Mouse (Mus musculus) heart, postnatal 4 days (tissue): ENCODE measurements around the gene Pik3r5. TPM values are rescaled to one million over a fixed set of nuclear protein-coding genes. Genes with fewer than 3 reads are reported as not detected.

ENCODE experiments used
- DNase-seq: peaks from one replicate; pipeline ENCODE4 v3.0.0; 2021
- total RNA-seq, 2 experiments: library from RNA; stranded (reverse); gene quantifications; 2 replicates each; pipeline ENCODE4 v1.2.3; 2021

The Pik3r5 gene
- total RNA-seq, 2 experiments from 2014 or later: 1.2 TPM

GRCm38 (mm10) chr11:68401428-68401827 lies 30.5 kb upstream of the Pik3r5 start:
- DNase-seq: no peak

- no peak for DNase-seq
Observed at GRCm38 (mm10) chr11:68404185-68404584, 27.7 kb upstream of the Pik3r5 start.

GRCm38 (mm10) chr11:68405576-68405975 lies 26.3 kb upstream of the Pik3r5 start:
- no peak for DNase-seq

GRCm38 (mm10) chr11:68407266-68407926 lies 24.5 kb upstream of the Pik3r5 start:
- no peak for DNase-seq

GRCm38 (mm10) chr11:68408127-68408526 lies 23.8 kb upstream of the Pik3r5 start:
- peak; percentile 88 for DNase-seq

GRCm38 (mm10) chr11:68417001-68417400 lies 14.9 kb upstream of the Pik3r5 start:
- no peak for DNase-seq

GRCm38 (mm10) chr11:68417831-68418230 lies 14.1 kb upstream of the Pik3r5 start:
- peak; percentile 49 for DNase-seq

GRCm38 (mm10) chr11:68425492-68426315 lies 6.2 kb upstream of the Pik3r5 start:
- DNase-seq: no peak

- DNase-seq: no peak
Observed at GRCm38 (mm10) chr11:68427083-68427570, 4.8 kb upstream of the Pik3r5 start.

- DNase-seq: no peak
Observed at GRCm38 (mm10) chr11:68430662-68431061, 1.3 kb upstream of the Pik3r5 start.

GRCm38 (mm10) chr11:68432361-68433021 lies 570 bp downstream of the Pik3r5 start:
- no peak for DNase-seq

GRCm38 (mm10) chr11:68433534-68433933 lies 1.6 kb downstream of the Pik3r5 start:
- DNase-seq: no peak

GRCm38 (mm10) chr11:68434697-68435096 lies 2.8 kb downstream of the Pik3r5 start:
- DNase-seq: no peak

GRCm38 (mm10) chr11:68435601-68436000 lies 3.7 kb downstream of the Pik3r5 start:
- no peak for DNase-seq

GRCm38 (mm10) chr11:68436376-68436775 lies 4.5 kb downstream of the Pik3r5 start:
- no peak for DNase-seq

- no peak for DNase-seq
Observed at GRCm38 (mm10) chr11:68440100-68440499, 8.2 kb downstream of the Pik3r5 start.

GRCm38 (mm10) chr11:68440965-68441364 lies 9.0 kb downstream of the Pik3r5 start:
- DNase-seq: no peak

GRCm38 (mm10) chr11:68442346-68442745 lies 10.4 kb downstream of the Pik3r5 start:
- DNase-seq: no peak

GRCm38 (mm10) chr11:68442983-68443638 lies 11.2 kb downstream of the Pik3r5 start:
- no peak for DNase-seq

GRCm38 (mm10) chr11:68445901-68446300 lies 14.0 kb downstream of the Pik3r5 start:
- no peak for DNase-seq

GRCm38 (mm10) chr11:68446547-68446946 lies 14.6 kb downstream of the Pik3r5 start:
- no peak for DNase-seq

- DNase-seq: no peak
Observed at GRCm38 (mm10) chr11:68447242-68447641, 15.3 kb downstream of the Pik3r5 start.

GRCm38 (mm10) chr11:68448356-68448755 lies 16.4 kb downstream of the Pik3r5 start:
- no peak for DNase-seq
